ENCODE assay signal across 8 mouse cellular contexts in genomic region chr3:37723662-37724170, GRCm38 (mm10). TPM values are rescaled to one million over a fixed set of nuclear protein-coding genes. Genes with fewer than 3 reads are reported as not detected.
DNase-seq lines count a peak whose midpoint lies in the region; ATAC-seq and TF ChIP-seq lines count a peak whose summit lies in the region.

No protein-coding gene starts in this region.

- H3K4me2 ChIP-seq in kidney, postnatal 0 days (ENCODE audit: low read length), result peak overlapping the region; percentile 63
- peak overlapping the region; percentile 77 for H3K4me2 ChIP-seq in embryonic facial prominence, embryonic 11.5 days (ENCODE audit: low read depth, low read length)
- peak overlapping the region; percentile 69 for H3K4me2 ChIP-seq in hindbrain, embryonic 13.5 days
- peak overlapping the region; percentile 79 for H3K4me2 ChIP-seq in limb, embryonic 12.5 days
- H3K4me2 ChIP-seq in neural tube, embryonic 14.5 days (ENCODE audit: low read depth, low read length), result peak overlapping the region; percentile 78

- 11% methylated on average over 17 of the region's 17 CpGs for WGBS in kidney, postnatal 0 days
- WGBS in embryonic facial prominence, embryonic 11.5 days, result under 1% methylated on average over 17 of the region's 17 CpGs
- WGBS in hindbrain, embryonic 13.5 days, result 0% methylated on average over 17 of the region's 17 CpGs
- WGBS in limb, embryonic 12.5 days, result 0% methylated on average over 17 of the region's 17 CpGs
- under 1% methylated on average over 17 of the region's 17 CpGs for WGBS in neural tube, embryonic 14.5 days

- no peak for TF ChIP-seq CTCF in kidney, postnatal 0 days (IDR thresholded peaks at IDR 0.05; ENCODE audit: low read depth)

- H3K4me3 ChIP-seq in kidney, postnatal 0 days (replicated peaks; ENCODE audit: low read depth, low read length), result peak overlapping the region; percentile 30
- peak overlapping the region; percentile 32 for H3K4me3 ChIP-seq in embryonic facial prominence, embryonic 11.5 days (ENCODE audit: low read depth, low read length)
- peak overlapping the region; percentile 45 for H3K4me3 ChIP-seq in hindbrain, embryonic 13.5 days
- peak overlapping the region; percentile 46 for H3K4me3 ChIP-seq in limb, embryonic 12.5 days (replicated peaks)
- peak overlapping the region; percentile 40 for H3K4me3 ChIP-seq in neural tube, embryonic 14.5 days (ENCODE audit: low read depth, low read length)

- no peaks in the 10 kb centered on the region for H3K9me3 ChIP-seq in kidney, postnatal 0 days (replicated peaks; ENCODE audit: low read length)
- H3K9me3 ChIP-seq in embryonic facial prominence, embryonic 11.5 days (replicated peaks; ENCODE audit: control insufficient read depth, low read length), result no peaks in the 10 kb centered on the region
- H3K9me3 ChIP-seq in hindbrain, embryonic 13.5 days, result no peaks in the 10 kb centered on the region
- no peaks in the 10 kb centered on the region for H3K9me3 ChIP-seq in limb, embryonic 12.5 days
- no peaks in the 10 kb centered on the region for H3K9me3 ChIP-seq in neural tube, embryonic 14.5 days (ENCODE audit: control insufficient read depth, low read length)

- H3K4me1 ChIP-seq in kidney, postnatal 0 days (replicated peaks; ENCODE audit: insufficient read depth, low read length), result peaks cover 29% of the 10 kb centered on the region
- peaks cover 7% of the 10 kb centered on the region for H3K4me1 ChIP-seq in embryonic facial prominence, embryonic 11.5 days (ENCODE audit: control insufficient read depth, insufficient read depth, low read length)
- H3K4me1 ChIP-seq in hindbrain, embryonic 13.5 days (replicated peaks), result peaks cover 30% of the 10 kb centered on the region
- peaks cover 35% of the 10 kb centered on the region for H3K4me1 ChIP-seq in limb, embryonic 12.5 days (replicated peaks)
- peaks cover 20% of the 10 kb centered on the region for H3K4me1 ChIP-seq in neural tube, embryonic 14.5 days (ENCODE audit: control insufficient read depth, insufficient read depth, low read length)

- no peaks in the 10 kb centered on the region for H3K27me3 ChIP-seq in kidney, postnatal 0 days (ENCODE audit: insufficient read depth, low read length)
- no peaks in the 10 kb centered on the region for H3K27me3 ChIP-seq in embryonic facial prominence, embryonic 11.5 days (ENCODE audit: control insufficient read depth, insufficient read depth, low read length)
- peaks cover 34% of the 10 kb centered on the region for H3K27me3 ChIP-seq in hindbrain, embryonic 13.5 days
- no peaks in the 10 kb centered on the region for H3K27me3 ChIP-seq in limb, embryonic 12.5 days
- no peaks in the 10 kb centered on the region for H3K27me3 ChIP-seq in neural tube, embryonic 14.5 days (ENCODE audit: control insufficient read depth, insufficient read depth, low read length)

- no peak for DNase-seq in kidney, postnatal 0 days (ENCODE audit: low spot score)
- no peak for DNase-seq in kidney, adult 11 months
- peak; percentile 62 for DNase-seq in embryonic facial prominence, embryonic 11.5 days (ENCODE audit: low spot score)
- DNase-seq in urinary bladder, adult 18-20 months (ENCODE audit: low spot score in 2 of 2), result no peak
- no peak for DNase-seq in adrenal gland, adult 8-10 months

- peak overlapping the region; percentile 93 for H3K27ac ChIP-seq in kidney, postnatal 0 days
- peak overlapping the region; percentile 42; the same call in 1 of the 2 replicates for H3K27ac ChIP-seq in embryonic facial prominence, embryonic 11.5 days (replicated peaks; ENCODE audit: low read depth, low read length)
- H3K27ac ChIP-seq in hindbrain, embryonic 13.5 days, result peak overlapping the region; percentile 49
- H3K27ac ChIP-seq in limb, embryonic 12.5 days, result peak overlapping the region; percentile 87
- 0 out of 2 replicates have a peak overlapping the region, but pooled peaks have one; percentile 40 for H3K27ac ChIP-seq in neural tube, embryonic 14.5 days (ENCODE audit: low read depth, low read length)

- H3K9ac ChIP-seq in kidney, postnatal 0 days (ENCODE audit: low read depth, low read length), result peak overlapping the region; percentile 43
- H3K9ac ChIP-seq in embryonic facial prominence, embryonic 11.5 days (replicated peaks; ENCODE audit: low read length), result peak overlapping the region; percentile 48
- peak overlapping the region; percentile 67 for H3K9ac ChIP-seq in hindbrain, embryonic 13.5 days
- H3K9ac ChIP-seq in limb, embryonic 12.5 days (replicated peaks), result peak overlapping the region; percentile 51
- H3K9ac ChIP-seq in neural tube, embryonic 14.5 days (replicated peaks; ENCODE audit: low read depth, low read length), result peak overlapping the region; percentile 58

- peak; percentile 52 for ATAC-seq in kidney, postnatal 0 days (replicated peaks; ENCODE audit: low FRiP score, low read depth)
- ATAC-seq in embryonic facial prominence, embryonic 11.5 days (replicated peaks; ENCODE audit: insufficient number of reproducible peaks, low FRiP score, low TSS enrichment, low read depth), result peak; percentile 54; the same call in 1 of the 2 replicates
- peak; percentile 84 for ATAC-seq in hindbrain, embryonic 13.5 days (ENCODE audit: low FRiP score)
- peak; percentile 24; the same call in 1 of the 2 replicates for ATAC-seq in limb, embryonic 12.5 days (ENCODE audit: insufficient number of reproducible peaks, insufficient read depth, low FRiP score, low TSS enrichment, low read depth)
- peak; percentile 67 for ATAC-seq in neural tube, embryonic 14.5 days (ENCODE audit: low read depth)

- H3K36me3 ChIP-seq in kidney, postnatal 0 days (ENCODE audit: insufficient read depth, low read length), result no peaks in the 10 kb centered on the region
- no peaks in the 10 kb centered on the region for H3K36me3 ChIP-seq in embryonic facial prominence, embryonic 11.5 days (replicated peaks; ENCODE audit: control insufficient read depth, insufficient read depth, low read depth, low read length)
- H3K36me3 ChIP-seq in hindbrain, embryonic 13.5 days, result no peaks in the 10 kb centered on the region
- H3K36me3 ChIP-seq in limb, embryonic 12.5 days, result no peaks in the 10 kb centered on the region
- H3K36me3 ChIP-seq in neural tube, embryonic 14.5 days (ENCODE audit: control insufficient read depth, insufficient read depth, low read length), result no peaks in the 10 kb centered on the region

RNA-seq across cellular contexts. Expression of gene Gm5148, which starts 0.6 kb away (rescaled TPM):
- 11.4 and 14.4 TPM in 2 replicates for polyA plus RNA-seq in kidney, postnatal 0 days (2015; fragmentation: Nextera tagmentation; extraction: Ambion mirVana)
- 2.6 and 3.7 TPM in 2 replicates for polyA plus RNA-seq in embryonic facial prominence, embryonic 11.5 days (2014; fragmentation: Nextera tagmentation; extraction: Ambion mirVana)
- 8.5 and 10.7 TPM in 2 replicates for polyA plus RNA-seq in hindbrain, embryonic 13.5 days (2015; fragmentation: Nextera tagmentation; extraction: Ambion mirVana)
- 4.8 and 7.2 TPM in 2 replicates for polyA plus RNA-seq in limb, embryonic 12.5 days (2016; fragmentation: Nextera tagmentation; extraction: Ambion mirVana)
- polyA plus RNA-seq in neural tube, embryonic 14.5 days (2014; fragmentation: Nextera tagmentation; extraction: Ambion mirVana), result 9.7 and 15.4 TPM in 2 replicates
- 1 to 10 TPM in 2 of 4 experiments, under 1 TPM in 2; 0.12 to 9.2 (median 4.2) TPM for total RNA-seq in adrenal gland, adult 8-10 months (2022)

Comparison
In these comparisons a context has a peak if more than half of its experiments do, and no peak if none do; other contexts are left out.
1. ATAC-seq: peak in every context shown above with its lines; median percentile 84 in hindbrain, embryonic 13.5 days; 67 in neural tube, embryonic 14.5 days; 54 in embryonic facial prominence, embryonic 11.5 days; 52 in kidney, postnatal 0 days; 24 in limb, embryonic 12.5 days.
2. H3K27ac ChIP-seq: peak in every context shown above with its lines; median percentile 93 in kidney, postnatal 0 days; 87 in limb, embryonic 12.5 days; 49 in hindbrain, embryonic 13.5 days; 42 in embryonic facial prominence, embryonic 11.5 days; 40 in neural tube, embryonic 14.5 days.